Mouse (Mus musculus) gastrocnemius, adult 2 months (tissue): Measurements from ENCODE around the gene Gpm6a. TPM values are rescaled to one million over a fixed set of nuclear protein-coding genes. Genes with fewer than 3 reads are reported as not detected.
"Not testable (repeated sequence)": the region's sequence is repeated elsewhere in the genome, so short reads cannot be mapped to it uniquely, and the experiment has no call there.

Source experiments
- DNase-seq: peaks from one replicate; pipeline ENCODE4 v3.0.0; 2022
- H3K27ac ChIP-seq: fragments of 200-600 bp; 2 replicates; pipeline ENCODE4 v1.8.1; 2022; ENCODE audit warnings: mild to moderate bottlenecking
- H3K4me3 ChIP-seq: fragments of 200-600 bp; 2 replicates; pipeline ENCODE4 v1.8.1; 2022; ENCODE audit warnings: mild to moderate bottlenecking, moderate library complexity
- CTCF ChIP-seq: fragments of 200-600 bp; IDR thresholded peaks from 2 replicates; pipeline ENCODE4 v1.8.1; 2022; ENCODE audit warnings: antibody characterized with exemption, mild to moderate bottlenecking, moderate library complexity
- intact Hi-C: fragments of 180-260 bp; cut with DNase I; formaldehyde crosslinking; loops from one replicate; pipeline ENCODE4 v1.15.1; 2025
- total RNA-seq, 2 experiments: library from RNA; stranded (reverse); gene quantifications; 2 replicates each; pipeline ENCODE4 v1.2.3; 2021

Gpm6a gene
- total RNA-seq, 2 experiments from 2014 or later = 0.18 to 0.42 TPM

- Histone ChIP-seq H3K27ac (no peak overlapping the region), H3K4me3 (no peak overlapping the region)
- TF ChIP-seq CTCF = no peak
- intact Hi-C loops = no loop called here
- no peak for DNase-seq
Observed at GRCm38 (mm10) chr8:55028371-55028770, 73.7 kb downstream of the Gpm6a start.

GRCm38 (mm10) chr8:55031099-55031498 lies 76.5 kb downstream of the Gpm6a start:
- Histone ChIP-seq H3K27ac (no peak overlapping the region), H3K4me3 (no peak overlapping the region)
- TF ChIP-seq CTCF = no peak
- intact Hi-C loops = no loop called here
- DNase-seq = no peak

- no peak for DNase-seq
- no peak for TF ChIP-seq CTCF
- intact Hi-C loops = no loop called here
- H3K4me3 ChIP-seq = no peak overlapping the region
- H3K27ac ChIP-seq = no peak overlapping the region
Observed at GRCm38 (mm10) chr8:55034309-55034708, 79.7 kb downstream of the Gpm6a start.

GRCm38 (mm10) chr8:55035416-55035815 lies 80.8 kb downstream of the Gpm6a start:
- intact Hi-C loops = no loop called here
- no peak for DNase-seq
- TF ChIP-seq CTCF = no peak

GRCm38 (mm10) chr8:55042955-55043354 lies 88.3 kb downstream of the Gpm6a start:
- intact Hi-C loops = no loop called here
- no peak for DNase-seq
- Histone ChIP-seq H3K4me3 (no peak overlapping the region), H3K27ac (no peak overlapping the region)
- no peak for TF ChIP-seq CTCF

More at GRCm38 (mm10) chr8:55035416-55035815, 80.8 kb downstream of the Gpm6a start:
- Histone ChIP-seq H3K4me3 (no peak overlapping the region), H3K27ac (no peak overlapping the region)

- Histone ChIP-seq H3K4me3 (no peak overlapping the region), H3K27ac (no peak overlapping the region)
- intact Hi-C loops = no loop called here
- no peak for DNase-seq
- TF ChIP-seq CTCF = no peak
Observed at GRCm38 (mm10) chr8:55048396-55048795, 93.8 kb downstream of the Gpm6a start.

- intact Hi-C loops = no loop called here
- no peak for TF ChIP-seq CTCF
- no peak for DNase-seq
- Histone ChIP-seq H3K4me3 (no peak overlapping the region), H3K27ac (no peak overlapping the region)
Observed at GRCm38 (mm10) chr8:55049979-55050378, 95.3 kb downstream of the Gpm6a start.

GRCm38 (mm10) chr8:55068811-55069210 lies 114.2 kb downstream of the Gpm6a start:
- DNase-seq, H3K4me3 ChIP-seq, H3K27ac ChIP-seq, intact Hi-C loops: not testable (repeated sequence)

- Histone ChIP-seq H3K4me3 (no peak overlapping the region), H3K27ac (no peak overlapping the region)
- TF ChIP-seq CTCF = no peak
- no peak for DNase-seq
- intact Hi-C loops = no loop called here
Observed at GRCm38 (mm10) chr8:55073481-55073880, 118.8 kb downstream of the Gpm6a start.

GRCm38 (mm10) chr8:55102195-55102594 lies 147.6 kb downstream of the Gpm6a start:
- H3K27ac ChIP-seq = no peak overlapping the region
- intact Hi-C loops = no loop called here
- TF ChIP-seq CTCF = no peak
- no peak for DNase-seq
- no peak overlapping the region for H3K4me3 ChIP-seq

GRCm38 (mm10) chr8:55103065-55103464 lies 148.4 kb downstream of the Gpm6a start:
- H3K4me3 ChIP-seq = no peak overlapping the region
- no peak overlapping the region for H3K27ac ChIP-seq
- DNase-seq = no peak
- intact Hi-C loops = no loop called here
- TF ChIP-seq CTCF = no peak

GRCm38 (mm10) chr8:55103891-55104481 lies 149.3 kb downstream of the Gpm6a start:
- Histone ChIP-seq H3K4me3 (no peak overlapping the region), H3K27ac (no peak overlapping the region)
- no peak for DNase-seq
- TF ChIP-seq CTCF = no peak
- intact Hi-C loops = no loop called here

Other genes with a start within 250 kb of the Gpm6a start
- under 1 TPM; 0.14 to 0.41 TPM for gene Wdr17, start 67.7 kb upstream of the Gpm6a start, total RNA-seq